Mouse (Mus musculus) embryo, embryonic 9.5 days (tissue): ENCODE measurements around the gene Slc9a8.

Source experiments
- DNase-seq: peaks from one replicate; pipeline ENCODE4 v3.0.0-alpha.2; 2017; ENCODE audit errors: extremely low spot score

Slc9a8 gene

GRCm38 (mm10) chr2:167415970-167416563 lies 5.4 kb upstream of the Slc9a8 start:
- DNase-seq = no peak

- no peak for DNase-seq
These were observed 4.5 kb upstream of the Slc9a8 start for GRCm38 (mm10) chr2:167417048-167417447.

GRCm38 (mm10) chr2:167417694-167418093 lies 3.8 kb upstream of the Slc9a8 start:
- DNase-seq = peak; percentile 65

DNA sequence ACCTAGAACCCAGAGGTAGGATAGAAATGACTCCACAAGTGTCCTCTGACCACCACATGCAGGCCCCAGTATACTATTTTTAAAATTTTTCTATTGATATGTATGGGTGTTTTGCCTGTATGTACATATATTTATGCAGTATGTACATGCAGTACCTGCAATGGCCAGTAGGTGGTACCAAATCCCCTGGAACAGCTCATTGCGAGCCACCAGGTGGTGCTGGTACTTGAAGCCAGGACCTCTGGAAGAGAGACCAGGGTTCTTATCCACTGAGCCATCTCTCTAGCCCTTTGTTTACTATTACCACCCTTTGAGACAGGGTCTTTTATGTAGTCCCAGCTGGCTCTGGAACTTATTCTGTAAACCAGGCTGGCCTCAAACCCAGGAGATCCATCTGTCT lies 2.3 kb upstream of the Slc9a8 start:
- DNase-seq = peak; percentile 70

DNA sequence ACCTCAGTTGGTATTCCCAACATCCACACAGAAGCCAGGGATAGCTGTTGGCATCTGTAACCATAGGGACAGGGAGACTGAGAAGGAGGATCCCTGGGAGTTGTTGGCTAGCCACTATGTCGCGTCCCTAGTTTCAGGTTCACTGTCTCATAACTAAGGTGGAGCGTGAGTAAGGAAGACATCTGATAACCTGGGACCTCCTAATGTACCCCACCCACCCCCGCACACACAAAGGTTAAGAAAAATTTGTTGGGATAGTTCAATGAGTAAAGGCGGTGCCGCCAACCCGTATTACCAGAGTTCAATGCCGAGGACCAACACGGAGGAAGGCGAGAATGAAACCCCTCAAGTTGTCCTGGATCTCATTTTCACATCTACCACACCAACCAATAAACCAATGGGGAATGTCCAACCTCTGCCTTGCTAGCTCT lies 686 bp upstream of the Slc9a8 start:
- no peak for DNase-seq

DNA sequence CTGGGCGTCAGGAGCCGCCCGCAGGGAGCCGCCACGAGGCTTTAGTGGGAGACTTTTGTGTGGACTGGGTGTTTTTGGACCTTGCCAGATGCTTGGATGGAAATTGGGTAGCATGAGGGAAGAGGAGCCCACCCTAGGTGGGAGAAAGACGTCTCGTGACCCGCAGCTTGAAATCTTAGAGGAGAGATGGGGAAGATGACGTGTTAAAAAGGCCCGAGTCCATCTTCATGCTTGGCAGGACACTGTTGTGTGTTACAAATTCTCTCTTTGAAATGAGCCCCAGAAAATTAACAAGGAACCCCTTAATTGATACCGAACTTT lies 598 bp downstream of the Slc9a8 start:
- DNase-seq = no peak

DNA sequence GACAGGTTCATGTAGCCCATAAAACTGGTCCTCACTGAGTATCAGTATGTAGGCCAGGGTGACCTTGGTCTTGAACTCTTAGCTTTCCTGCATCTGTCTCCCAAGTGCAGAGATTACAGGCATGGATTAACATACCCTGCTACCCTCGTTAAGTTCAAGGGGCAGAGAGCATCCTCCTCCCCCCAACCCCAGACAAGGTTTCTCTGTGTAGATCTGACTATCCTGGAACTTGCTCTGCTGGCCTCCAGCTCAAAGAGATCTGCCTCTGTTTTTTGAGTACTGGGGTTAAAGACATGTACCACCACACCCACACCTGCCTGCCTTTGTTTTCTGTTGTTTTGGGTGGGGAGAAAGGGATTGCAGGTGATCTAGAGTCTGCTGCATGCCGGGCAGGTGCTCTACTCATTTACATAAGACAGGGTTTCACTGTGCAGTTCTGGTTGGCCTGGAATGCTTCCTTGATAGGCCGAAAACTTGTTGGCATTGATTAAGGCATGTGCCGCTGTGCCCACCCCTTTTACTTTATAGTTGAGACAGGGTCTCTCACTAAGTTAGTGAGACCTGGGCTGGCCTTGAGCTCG lies 1.6 kb downstream of the Slc9a8 start:
- no peak for DNase-seq

GRCm38 (mm10) chr2:167424040-167424439 lies 2.5 kb downstream of the Slc9a8 start:
- no peak for DNase-seq

DNA sequence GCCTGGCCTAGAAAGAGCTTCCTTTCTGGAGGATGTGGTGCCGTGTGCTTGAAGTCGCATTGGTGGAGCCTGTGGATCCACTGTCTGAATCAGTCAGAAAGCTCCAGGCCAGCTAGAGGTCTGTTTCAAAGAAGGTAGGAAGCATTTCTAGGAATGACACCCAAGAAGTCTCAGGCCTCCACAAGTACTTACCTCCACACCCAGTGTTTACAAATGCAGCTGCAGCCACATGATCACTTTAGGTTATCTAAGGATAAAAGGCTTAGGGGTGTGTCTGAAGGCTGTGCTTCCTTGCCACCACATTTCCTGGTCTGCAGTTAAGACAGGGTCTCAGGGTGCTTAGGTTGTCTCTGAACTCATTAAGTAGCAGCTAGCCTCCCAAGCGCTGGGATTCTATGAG lies 3.0 kb downstream of the Slc9a8 start:
- DNase-seq = no peak

DNA sequence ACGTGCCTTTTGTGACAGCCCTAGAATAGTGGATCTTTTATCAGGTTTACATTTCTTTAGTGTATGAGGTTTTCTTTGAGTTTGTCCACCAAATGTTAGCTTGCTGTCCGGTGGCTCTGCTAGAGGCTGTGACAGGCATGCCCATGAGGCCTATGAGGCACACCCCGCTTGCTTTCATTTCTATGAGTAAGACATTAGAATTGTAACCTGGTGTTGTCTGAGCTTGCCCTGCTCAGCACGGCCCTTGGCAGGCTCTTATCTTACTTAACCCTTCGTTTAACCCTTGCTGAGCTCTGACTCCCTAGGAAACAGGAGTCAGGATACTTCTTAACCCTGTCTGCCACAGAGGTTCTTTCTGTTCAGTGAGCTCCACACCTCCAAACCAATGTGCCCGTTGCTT lies 3.9 kb downstream of the Slc9a8 start:
- no peak for DNase-seq

DNA sequence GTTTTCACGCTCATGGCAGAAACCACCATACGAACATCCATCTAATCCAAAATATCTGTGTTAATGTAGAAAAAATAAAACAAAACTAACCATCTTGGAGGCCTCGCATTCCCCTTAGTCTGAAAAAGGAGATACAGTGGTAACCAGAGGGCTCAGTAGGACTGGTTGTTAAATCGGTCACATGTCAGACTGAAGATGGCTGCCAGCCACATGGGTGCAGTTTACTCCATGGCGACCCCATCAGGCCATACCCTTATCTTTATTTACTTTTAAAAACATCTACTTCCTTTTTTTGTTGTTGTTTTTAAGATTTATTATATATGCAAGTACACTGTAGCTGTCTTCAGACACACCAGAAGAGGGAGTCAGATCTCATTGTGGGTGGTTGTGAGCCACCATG lies 8.1 kb downstream of the Slc9a8 start:
- no peak for DNase-seq

DNA sequence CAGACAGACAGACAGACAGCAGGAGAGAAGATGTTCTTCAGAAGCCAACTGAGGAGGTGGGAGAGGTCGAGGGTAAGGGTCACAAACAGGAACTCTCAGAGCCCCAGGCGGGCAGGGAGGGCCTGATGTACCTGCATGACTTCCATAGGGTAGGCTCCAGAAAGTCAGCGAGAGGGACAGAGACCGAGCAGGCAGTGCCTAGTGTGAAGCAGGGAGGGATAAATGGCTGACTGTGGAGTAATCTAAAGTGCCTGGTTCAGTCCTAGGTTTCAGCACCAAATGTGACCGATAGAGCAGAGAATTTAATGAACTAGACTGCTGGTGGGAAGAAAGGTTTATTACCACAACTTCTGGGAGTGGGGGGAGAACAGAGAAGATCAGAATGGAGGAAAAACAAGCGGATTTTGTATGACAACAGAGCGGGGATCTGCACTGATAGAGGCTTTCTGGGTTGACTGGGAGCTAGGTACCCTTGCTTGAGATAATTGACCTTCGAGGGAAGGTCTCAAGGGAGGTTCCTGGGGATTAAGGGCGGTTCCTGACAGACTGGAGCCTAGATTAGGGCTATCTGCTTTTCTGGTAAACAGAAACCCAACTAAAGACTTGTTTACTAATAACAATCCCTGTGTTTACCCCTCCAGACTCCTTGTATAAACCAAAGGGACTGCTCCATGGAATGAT lies 9.4 kb downstream of the Slc9a8 start:
- DNase-seq = no peak

DNA sequence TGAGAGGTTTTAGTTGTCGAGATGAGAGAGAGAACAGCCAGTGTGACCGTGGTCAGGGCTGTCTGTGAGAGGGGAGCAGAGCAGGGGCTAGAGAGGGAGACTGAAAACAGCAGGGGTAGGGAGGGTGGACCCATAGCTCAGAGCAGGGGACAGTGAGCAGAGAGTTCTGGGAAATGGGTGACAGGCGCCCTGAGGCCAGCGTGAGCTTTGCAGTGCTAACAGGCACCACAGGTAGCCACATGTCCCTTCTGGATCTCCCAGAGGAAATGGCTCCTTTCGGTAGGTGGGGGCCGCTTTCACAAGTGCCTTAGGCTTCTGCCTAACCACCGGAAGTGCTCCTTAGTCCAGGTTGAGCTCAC lies 9.9 kb downstream of the Slc9a8 start:
- DNase-seq = no peak

DNA sequence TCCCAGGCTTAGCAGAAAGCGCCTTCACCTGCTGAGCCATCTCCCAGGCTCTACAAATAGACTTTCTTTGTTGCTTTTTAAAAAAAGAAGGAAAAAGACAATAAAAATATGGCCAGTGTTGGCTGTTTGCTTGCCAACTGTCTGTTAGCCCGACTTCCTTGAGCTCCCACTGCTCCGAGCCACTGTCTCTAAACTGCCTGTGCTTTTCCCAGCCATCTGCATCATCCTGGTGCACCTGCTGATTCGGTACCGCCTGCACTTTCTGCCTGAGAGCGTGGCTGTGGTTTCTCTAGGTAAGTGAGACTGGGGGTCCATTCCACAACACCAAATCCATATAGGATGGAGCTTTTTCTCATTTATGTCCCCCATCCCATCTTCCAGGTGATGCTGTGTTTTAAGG lies 13.1 kb downstream of the Slc9a8 start:
- DNase-seq = no peak

DNA sequence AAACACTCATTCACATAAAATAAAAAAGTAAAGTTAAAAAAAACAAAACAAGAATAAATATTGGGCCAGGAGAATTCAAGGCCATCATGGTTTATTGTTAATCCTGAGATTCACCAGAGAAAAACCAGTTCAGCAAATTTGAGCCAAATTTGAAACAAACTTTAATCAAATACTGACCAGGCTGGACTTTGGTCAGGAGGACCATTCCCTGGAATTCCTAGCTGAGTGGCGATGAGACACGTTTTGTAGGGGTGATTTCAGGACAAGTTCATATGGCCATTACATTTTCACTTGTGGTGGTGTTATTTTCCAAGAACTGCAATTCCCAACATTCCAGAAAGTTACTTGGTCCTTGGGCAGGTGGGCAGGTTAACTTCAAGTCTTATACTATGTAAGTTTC lies 14.1 kb downstream of the Slc9a8 start:
- no peak for DNase-seq

GRCm38 (mm10) chr2:167436371-167436770 lies 14.9 kb downstream of the Slc9a8 start:
- DNase-seq = no peak

DNA sequence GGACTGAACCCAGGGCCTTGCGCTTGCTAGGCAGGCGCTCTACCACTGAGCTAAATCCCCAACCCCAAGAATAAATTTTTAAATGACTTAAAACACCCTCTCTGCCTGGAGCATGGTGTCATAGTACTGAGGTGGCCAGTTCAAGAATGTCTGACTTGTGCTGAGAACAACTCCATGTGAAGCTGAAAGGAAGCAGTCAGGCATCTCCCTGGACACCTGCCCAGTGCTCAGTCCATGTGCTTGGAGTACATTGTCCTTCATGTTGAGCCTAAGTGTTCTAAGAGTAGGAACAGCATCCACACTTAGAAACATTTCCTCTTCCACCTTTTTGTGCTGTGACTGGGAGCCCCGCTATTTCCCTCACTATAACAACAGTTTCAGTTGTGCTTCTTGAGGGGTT lies 17.9 kb downstream of the Slc9a8 start:
- no peak for DNase-seq

DNA sequence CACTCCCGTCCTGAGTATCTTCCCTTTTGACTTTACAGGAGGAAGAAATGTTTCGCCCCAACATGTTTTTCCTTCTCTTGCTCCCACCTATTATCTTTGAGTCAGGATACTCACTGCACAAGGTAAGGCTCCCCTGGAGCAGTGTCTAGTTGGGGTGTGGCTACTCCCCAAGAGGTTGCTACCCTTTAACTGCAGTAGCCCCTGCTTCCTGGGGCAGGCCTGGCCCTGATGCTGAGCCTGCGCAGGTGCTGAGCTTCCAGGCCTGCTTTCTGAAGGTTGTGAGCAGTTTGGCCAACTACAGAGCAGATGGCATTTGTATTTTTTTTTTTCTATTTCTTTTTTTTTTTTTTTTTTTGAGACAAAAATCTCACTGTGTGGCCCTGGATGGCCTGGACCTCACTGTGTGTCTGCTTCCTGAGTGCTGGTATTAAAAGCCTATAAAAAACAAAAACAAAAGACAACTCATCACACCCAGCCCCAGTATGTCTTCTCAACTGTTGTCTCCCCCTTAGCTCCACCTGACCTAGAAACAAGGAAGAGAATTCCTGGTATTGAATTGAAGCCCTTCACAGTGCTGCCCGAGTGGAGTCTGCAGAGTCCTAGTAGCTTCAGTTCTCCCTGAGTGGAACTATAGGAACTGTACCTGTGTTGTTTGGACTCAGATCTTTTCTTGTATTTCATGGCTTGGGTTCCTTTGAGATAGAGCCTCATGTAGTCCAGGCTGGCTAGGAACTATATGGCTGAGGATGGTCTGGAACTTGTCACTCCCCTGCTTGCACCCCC lies 22.1 kb downstream of the Slc9a8 start:
- DNase-seq = no peak

DNA sequence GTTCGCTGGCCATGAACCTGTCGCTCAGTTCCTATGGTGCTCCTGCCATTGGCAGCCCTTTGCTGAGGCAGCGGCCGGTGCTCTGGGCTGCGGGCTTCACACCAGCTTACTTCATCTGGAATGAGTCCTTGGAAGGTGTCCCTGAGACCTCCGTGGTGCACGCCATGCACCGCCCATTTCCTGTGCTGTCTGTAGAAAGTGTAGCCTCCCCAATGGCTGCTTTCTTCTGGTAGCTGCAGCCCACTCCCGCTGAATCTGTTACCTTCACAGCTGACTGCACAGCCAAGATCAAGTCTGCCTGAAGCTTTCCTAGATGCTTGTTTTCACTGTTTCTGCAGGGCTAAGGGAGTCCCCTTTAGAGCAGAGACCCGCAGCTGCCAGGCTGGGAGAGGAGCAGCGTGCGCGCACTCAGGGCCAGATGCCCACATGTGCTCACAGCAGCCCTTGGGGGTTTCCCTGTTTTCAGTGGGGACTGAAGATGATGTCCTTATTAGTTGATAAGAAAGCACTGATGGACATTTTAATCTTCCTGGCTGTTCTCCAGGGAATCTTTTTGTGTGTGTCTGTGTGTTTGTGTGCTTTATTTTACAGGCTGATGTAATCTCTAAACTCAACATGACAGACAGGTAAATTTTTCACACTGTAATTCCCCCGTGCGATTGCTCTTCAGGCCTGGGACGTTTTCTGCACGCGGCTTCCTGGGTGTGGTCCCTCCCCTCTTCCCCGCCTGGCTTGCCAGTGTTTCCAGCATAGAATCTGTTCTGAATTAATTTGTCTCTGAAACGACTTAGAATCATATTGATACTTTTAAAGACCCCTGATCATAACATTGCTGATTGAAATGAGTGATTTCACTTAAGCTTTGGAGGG lies 24.6 kb downstream of the Slc9a8 start:
- no peak for DNase-seq

- no peak for DNase-seq
These were observed 25.7 kb downstream of the Slc9a8 start for GRCm38 (mm10) chr2:167447207-167447606.

DNA sequence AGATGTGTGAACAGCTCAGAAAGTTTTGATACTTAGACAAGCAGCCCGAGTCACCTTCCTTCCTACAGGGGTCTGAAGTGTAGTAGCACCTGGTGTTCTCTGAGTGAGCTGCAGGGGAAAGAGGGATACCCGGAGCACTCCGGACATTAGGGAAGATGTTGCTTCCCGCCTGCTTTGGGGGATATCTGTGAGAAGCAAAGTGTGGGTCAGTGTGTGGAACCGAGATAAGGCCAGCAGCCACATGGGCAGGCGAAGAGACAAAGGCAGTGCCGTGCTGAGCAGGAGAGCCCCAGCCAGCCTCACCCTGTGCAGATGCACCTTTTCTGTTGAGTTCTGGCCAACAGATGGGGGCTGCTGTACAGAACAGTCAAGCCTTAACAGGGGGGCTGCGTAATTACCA lies 26.1 kb downstream of the Slc9a8 start:
- DNase-seq = no peak
